Mouse (Mus musculus) urinary bladder, postnatal 36 days (tissue): Measurements from ENCODE around the gene Mall.
A peak's percentile ranks its signal among the peaks of the same experiment; 100 is the strongest.

Experiments
- DNase-seq, 2 experiments: peaks; one replicate each; pipeline ENCODE4 v3.0.0; 2022; ENCODE audit warnings: low spot score in 2 of 2, mixed read lengths in 1 of 2

Gene Mall

DNA sequence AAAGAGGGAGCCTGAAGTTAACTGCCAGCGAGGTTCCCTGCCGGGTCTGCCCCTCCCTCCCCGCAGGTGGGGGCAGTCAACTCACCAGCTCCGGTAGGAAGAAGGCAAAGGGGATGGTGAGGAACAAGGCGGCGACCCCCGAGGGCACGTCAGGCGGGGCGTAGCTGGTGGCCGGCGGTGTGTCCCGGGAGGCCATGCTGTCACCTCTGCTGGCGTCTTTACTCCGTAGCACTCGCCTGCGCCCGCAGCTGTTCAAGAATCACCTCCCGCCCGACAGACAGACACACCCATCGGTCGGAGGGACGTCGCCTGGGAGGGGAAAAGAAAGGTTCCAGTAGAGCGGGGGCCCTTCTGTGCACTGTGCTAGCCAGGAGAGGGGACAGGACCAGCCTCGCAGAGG is at the start of gene Mall:
TSS of gene Mall (minus strand) at position 262 of the 400 bp plus-strand sequence.
- DNase-seq, result no peak

DNA sequence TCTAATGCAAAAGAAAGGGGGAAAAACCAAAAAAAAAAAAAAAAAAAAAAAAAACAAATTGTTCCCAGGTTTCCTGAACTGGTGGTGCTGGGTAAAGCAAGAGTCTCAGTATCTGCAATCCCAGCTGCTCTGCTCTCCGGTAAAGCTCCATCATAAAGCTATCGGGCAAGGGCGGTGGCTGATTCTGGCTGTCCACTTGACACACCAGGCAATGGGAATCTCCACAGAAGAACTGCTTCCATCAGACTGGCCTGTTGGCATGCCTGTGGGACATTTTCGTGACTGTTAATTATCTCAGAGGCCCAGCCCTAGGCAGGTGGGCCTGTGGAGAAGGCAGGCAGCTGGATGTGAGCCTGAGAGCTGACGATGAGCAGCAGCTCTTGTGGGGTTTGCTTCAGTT is 48.7 kb upstream of the Mall start:
- no peak for DNase-seq

DNA sequence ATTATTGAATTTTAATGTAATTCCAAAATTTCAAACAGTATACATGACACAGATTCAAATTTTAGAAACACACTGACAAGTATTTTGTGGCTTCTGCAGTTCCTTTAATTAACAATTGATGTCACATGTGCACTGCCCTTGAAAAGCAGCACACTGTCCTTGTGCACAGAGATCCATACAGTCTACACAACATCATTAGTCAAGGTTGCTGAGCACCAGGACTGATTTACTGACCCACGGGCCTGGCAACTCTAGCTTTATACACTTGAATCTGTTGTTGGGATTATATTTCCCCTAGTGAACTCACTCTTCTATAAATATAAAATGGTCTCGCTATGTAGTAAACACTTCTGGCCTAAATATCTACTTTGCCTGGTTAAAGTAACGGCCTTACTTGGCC is 45.3 kb upstream of the Mall start:
- no peak for DNase-seq

DNA sequence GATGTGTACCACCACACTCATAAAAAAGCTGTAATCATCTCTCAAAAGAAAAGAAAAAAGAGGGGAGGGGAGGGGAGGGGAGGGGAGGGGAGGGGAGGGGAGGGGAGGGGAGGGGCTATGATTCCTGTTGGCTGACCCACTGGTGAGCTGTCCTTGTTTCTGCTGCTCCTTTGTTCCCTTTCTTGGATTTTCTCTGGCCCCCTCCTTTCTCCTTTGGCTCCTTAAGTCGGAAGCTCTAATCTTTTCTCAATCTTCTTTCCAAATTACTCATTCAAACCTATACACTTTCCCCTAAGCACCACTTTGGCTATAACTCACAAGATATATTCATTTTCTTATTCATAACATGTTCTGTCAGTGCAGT is 44.8 kb upstream of the Mall start:
- no peak for DNase-seq

DNA sequence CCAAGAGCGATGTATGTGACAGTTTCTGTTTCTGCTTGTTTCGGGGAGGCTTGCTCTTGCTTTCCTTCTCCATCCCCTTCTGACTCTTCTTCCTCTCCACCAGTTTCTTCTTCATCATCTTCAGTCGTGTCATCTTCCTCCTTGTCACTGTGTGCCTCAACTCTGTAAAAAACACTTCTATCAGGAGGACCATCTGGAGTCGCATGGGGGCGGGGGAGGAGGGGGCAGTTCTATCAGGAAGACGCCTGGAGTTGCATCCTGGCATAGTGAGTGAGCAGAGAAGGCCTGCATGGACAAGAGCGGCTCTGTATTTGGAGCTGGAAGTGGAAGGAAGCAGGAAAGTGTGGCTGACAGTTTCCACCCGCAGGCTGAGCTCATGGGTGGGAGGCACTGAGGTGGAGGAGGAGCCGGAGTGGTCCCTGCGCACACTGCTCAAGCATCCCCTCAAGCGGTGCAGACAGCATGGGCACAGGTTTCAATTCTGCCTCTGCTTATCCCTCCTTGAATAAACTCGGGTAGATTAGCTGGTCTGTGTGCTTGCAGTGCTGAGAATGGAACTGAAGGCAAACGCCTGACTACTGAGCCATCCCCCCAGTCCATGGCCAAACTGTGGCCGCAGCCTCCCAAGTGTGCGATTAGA is 44.3 kb upstream of the Mall start:
- no peak for DNase-seq

DNA sequence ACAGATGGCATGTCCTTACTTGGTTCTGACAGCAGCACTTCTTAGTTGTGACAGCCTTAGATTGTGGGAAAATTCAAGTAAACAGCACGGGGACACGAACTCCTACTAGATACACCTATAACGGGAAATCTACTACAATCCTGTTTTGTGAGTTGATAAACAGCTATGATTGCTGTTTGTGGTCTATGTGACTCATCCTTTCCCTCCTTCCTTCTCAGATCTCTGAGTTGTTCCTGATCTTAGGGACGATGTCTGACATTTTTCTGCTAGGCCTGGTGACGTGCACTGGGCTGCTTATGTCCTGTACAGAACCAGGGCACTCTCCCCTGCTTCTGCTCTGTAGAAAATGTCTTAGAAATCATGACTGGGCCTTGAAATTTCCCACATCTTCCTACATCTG is 31.9 kb upstream of the Mall start:
- DNase-seq, result no peak

DNA sequence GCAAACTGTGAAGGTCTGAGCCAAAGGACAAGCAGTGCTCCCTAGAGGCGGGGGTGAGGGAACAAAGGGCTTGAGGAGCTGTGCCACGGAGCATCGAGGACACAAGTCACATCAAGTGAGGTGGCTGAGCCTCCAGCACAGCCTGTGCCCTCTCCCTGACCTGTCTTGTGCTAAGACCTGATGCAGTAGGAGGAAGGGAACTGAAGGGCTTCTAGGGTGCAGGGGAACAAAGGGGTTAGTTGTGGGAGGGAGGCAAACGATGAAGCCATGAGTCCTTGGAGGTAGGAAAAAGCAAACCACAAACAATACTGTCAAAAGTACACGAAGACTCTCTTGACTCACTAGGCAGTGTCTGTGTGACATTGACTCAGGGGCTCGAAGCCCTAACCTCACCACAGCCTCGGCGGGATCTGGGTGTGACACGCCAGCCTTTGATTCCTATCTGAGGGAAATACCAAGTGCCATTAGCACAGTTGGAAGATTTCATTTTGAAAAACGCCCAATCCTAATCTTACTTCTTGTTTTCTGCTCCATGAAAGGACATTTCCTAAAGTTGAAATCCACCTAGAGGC is 30.8 kb upstream of the Mall start:
- no peak for DNase-seq

DNA sequence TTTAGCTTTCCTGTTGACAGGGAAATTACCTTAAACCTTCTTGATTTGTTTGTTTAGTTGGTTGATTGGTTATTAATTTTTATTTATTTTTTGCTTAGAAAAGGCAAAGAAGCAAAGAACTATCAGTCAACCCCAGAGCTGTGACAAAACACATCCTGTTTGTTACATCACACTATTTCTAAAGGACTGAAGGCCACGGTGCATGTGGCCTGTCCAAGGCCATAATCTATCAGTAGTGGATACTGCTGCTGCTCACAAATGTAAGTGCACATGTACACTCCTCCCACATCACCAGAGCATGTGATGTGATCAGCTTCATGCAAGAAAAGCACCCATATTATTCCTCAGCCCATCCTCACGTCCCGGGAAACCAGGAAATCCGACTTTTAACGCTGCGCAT is 30.3 kb upstream of the Mall start:
- no peak for DNase-seq

DNA sequence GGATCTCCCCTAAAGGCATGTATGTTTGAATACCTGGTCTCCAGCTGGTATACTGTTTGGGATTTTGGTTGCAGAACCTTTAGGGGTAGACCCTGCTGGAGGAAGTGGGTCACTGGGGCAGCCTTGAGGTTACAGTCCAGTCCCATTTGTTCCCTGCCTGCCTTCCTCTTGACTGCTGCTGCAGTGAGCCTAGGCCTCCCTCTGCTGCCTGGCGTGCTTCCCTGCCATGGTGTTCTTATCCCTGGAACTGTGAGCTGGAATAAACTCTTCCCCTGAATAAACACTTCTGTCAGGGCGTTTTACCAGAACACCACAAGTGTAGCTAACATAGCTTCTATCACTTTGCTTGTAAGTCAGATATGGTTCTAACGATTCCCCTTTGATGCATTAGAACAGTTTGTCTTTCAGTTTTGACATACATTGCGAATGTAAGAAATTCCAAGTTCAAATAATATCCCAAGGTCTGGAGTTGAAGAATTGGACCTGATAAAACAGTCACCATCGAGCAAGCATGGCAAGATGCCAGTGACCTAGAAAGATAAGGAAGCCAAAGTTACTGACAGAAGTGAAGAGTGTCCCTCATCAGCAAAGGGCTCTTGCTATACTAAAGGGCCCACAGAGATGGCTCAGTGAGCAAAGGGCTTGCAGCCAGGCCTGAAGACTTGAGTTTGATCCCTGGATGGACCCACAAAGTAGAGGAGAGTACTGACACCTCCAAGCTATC is 29.6 kb upstream of the Mall start:
- DNase-seq, result no peak

DNA sequence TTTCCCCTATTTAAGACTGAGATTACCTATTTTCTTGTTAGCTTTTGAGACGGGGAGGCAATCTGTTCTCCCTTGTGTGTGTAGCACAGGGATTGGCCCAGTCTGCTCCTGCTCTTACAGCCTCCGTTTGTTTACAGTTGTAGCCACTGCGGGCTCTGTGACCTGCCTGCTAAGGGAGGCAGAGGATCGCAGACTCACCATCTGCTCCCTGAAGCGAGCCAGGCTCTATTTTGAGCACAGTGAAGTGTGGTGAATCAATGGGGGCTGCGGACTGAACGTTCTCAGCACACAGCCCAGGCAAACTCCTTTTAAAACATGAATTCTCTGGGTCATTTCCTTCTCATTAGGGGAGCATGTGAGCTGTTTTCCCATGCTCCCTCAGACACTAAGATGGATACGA is 27.4 kb upstream of the Mall start:
- DNase-seq, result no peak

DNA sequence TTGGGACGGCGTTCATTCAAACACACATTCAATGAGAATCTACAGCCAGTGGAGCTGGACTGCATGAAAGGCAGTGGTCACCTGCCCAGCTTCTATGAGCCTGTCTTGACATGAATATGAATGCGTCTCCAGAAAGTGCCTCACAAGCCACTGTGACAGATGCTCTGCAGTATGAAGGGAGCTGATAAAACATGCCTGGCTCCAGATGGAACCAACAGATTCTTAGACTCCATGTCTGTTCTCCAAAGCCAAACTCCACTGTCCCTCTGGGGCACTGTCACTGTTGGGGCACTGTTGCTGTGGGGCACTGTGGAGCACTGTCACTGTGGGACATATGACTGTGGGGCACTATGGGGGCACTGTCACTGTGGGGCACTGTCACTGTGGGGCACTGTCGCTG is 24.4 kb upstream of the Mall start:
- DNase-seq, result no peak

DNA sequence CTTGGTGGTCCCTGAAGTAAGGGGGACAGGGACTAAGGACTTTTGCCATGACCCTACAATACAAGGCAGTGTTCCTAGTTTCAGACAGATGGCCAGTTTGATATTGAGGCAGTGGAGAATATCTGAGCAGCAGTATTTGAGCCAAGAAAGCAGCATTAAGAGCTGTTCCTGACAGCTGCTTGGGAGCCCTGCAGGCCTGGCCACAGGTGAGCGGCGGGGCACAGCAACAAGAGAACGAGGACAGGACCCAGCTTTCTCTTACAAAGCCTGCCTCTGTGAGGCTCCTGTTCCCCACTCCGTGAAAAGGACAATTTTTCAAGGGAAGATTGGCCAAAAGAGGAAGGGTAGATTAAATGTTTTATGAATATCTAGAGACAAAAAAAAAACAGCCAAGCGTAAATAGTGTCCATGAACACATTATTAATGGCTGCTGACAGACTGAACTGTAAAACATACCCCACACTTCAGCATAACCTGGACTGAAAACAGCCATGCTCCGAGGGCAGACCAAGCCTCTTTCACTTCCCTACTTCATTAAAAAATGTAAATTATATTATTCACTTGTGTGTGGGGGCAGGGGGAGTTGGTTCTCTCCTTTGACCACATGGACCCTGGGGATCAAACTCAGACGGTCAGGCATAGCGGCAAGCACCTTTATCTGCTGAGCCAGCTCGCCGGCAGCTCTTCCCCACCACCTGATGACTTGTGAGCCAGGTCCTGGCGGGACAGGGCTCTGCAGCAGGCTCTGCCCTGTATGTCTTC is 22.3 kb upstream of the Mall start:
- DNase-seq, result no peak

DNA sequence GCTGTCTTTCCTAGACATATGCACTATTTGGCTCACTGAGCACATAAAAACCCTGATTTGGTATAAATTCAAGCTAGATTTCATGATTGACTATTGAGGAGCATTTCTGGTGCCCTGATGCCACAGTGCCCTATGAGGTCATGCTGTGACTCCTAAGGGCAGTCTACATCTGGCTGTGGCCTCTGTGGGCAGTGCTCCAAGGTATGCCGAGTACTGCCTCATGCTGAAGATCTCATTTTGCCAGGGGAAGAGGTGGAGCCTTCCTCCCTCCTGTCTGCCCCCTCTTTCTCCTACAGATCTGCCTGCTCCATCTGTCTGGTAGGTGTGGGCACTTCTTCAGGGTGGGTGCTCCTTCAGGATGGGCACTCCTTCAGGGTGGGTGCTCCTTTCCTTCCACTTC is 19.6 kb upstream of the Mall start:
- no peak for DNase-seq

DNA sequence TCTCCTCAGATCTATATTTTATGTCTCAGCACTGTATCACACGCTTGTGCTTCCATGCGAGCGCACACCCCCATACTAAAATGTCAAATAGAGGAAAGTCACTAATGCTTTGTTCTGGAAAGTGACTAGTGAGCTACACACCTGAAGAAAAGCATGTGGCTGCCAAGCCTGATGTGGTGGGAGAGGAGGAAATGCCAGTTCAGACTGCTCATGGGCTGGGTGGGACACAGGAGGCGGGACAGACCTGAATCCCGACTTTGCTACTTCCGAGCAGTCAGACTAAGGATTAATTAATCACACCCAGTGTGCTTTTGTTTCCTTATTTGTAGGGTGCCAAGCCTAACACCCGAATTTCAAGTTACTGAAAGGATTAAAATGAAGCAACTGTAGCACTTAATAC is 18.6 kb upstream of the Mall start:
- no peak for DNase-seq

DNA sequence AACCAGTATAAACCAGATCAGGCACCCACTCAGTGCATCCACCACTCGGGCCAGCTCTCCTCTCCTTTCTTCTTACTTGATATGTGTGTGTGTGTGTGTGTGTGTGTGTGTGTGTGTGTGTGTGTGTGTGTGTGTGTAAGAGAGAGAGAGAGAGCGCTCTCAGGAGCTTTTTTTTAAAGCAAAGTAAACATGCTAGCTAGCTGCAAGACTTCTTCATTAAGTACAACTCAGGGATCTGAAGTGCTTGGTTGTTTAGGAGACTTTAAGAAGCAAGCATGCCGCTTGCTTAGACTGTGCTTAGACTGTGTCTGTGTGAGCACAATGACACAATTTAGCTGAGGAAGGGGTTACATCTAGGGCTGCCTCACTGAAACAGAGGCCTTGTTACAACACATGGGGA is 12.9 kb upstream of the Mall start:
- DNase-seq, result no peak

DNA sequence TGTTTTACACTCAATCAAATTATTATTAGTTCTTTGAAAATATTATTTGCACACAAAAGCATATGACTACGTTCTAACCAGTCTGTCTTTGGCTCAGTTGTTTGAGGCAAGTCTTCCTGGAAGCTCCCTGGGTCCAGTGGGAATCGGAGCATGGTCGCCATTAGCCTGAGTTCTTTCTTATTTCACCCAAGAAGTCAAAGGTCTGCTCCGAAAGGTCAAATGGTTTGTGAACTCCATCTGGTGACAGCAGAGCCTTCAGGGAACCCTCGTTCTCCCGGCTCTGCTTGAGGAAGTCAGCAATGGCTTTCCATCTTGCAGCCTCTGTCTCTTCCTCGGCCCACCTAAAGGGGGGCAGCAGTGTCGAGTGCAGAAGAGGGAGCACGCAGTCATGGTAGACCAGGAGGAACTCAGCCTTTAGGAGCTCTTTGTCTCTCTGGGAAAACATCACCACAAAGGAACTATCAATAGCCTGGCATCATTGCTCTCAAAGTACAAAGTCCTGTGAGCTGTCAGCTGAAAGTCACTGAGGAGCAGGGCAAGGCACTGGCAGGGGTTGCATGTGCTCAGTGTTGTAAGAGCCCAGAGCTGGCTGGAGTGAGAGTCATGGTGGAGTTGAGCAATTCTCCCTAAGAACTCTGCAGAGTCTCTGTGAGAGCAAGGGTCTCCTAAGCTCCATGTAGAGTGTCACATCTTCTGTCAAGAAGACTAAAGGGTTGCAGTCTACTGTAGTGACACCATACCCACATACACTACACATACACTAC is 11.2 kb upstream of the Mall start:
- peak in 1 of 2 experiments; percentile 17 for DNase-seq

DNA sequence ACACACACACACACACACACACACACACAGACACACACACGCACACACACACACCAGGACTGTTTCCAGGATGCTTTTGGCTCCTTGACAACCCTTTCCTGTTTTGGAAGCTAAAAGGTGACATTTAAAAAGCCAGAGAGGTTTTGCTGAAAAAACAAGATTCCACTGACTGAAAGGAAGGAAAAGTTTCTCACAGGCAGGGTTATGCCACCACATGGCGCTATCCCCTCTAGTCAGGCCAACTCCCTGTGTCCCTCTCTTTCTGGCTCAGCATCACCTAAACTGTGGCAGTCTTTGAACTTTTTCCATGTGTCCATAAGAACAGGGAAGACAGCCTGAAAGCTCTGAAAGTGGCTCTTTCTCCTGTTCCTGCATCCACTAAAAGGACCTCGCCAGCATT is 8.2 kb upstream of the Mall start:
- no peak for DNase-seq

DNA sequence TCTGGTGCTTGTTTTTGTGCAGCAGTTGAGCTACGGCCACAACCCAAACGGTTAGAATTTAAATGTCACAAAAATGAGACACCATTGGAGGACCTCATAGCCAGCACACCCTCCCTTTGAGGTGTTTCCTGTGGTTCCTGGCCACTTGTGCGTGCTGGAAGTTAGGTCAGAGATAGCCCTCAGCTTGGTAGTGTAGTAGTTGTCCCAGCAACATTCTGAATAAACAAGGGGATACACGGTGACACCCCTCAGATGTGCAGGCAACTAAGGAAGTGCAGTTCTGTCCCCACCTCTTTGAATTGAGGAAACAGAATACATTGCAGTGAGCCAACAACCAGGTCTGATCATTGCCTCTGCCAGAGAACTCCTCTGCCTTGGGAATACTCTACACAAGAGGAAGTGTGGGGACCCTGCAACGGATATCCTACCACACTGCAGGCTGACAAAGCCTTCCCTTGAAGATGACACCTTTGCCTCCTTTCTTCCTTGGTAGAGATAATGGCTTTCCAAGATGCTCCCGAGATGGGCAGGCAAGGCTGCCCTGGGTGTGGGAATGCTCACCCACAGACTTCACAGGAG is 7.0 kb upstream of the Mall start:
- DNase-seq, result no peak

DNA sequence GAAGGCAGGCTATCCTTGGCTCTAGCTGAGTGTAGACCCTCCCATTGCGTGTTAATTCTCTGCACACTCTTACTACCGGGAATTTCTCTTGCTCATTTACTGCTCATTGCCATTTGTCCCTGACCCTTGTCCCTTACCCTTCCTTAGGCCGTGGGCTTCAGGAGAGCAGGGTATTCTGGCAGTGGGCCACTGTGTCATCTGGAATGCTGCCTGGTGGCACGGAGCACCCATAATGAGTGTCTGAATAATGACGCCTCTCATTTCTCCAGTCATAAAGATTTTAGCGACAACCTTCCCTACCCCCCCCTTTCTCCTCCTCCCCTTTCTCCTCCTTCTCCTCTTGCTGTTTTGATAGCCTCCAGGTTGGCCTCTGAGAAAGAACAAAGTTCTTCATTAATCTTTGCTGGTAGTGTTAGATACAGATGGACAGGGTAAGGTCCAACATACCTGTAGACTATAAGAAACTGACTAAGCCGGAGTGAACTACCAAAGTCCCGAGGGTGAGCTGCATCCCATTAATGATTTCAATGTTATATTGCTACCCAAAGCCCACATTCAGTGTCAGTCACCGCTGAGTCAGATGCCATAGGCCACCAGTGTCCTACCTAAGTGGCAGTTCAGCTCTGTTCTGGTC is 5.9 kb upstream of the Mall start:
- DNase-seq, result no peak

DNA sequence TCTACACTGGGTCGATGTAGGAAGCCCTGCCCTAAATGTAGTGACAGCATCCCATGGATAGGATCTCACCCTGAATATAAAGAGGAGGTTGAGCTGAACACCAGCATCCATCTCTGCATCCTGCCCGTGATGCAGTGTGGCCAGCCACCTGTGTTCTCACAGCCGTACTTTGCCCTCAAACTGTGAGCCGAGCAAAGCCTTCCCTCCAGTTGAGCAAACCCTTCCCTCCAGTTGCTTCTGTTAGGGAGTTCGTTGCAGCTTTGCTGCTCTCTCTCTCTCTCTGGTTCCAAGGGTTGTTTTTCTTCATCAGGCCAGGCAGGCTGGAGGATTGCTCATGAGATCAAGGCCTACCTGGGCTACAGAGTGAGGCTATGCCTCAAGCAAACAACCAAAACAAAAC is 5.2 kb upstream of the Mall start:
- DNase-seq, result no peak

DNA sequence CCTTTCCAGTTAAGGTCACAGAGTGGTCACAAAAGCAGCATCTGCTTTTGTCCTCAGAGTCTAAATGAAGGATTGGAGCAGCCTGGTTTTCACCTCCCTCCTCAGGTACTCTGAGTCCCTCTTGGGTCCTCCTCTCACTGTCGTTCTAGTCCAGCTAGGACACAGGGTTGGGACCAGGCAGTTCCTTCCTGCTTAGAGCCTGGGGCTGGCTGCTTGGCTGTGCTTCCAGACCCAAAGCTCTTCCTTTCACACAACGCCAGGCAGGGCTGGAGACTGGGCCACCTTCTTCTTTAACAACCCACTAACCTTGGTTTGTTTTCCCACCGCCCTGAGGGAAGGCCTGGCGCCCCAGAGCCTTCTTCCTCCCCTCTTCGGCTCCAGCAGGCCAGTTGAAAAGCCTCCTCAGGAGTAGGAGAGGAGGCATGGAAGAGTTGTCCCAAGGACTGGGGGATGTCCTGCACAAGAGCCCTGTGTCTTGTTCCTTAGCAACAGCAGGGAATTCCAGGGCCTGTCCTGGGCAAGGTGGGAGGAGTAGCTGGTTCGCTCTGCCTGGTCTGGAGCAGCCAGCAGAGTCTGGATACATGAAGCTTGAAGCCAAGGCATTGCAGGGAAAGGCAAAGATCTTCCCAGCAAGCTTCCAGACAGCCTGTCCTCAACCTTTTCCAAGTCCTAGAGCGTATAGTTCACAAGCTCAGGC is 717 bp upstream of the Mall start:
- DNase-seq, result no peak
